Mouse (Mus musculus) A20 (cell line): ENCODE measurements around the gene Tlk1.

Source experiments
- DNase-seq: peaks from one replicate; pipeline ENCODE4 v3.0.0-alpha.2; 2011; ENCODE audit warnings: low read depth, low spot score

The Tlk1 gene

GRCm38 (mm10) chr2:70690195-70690594 is 135.3 kb downstream of the Tlk1 start:
- no peak for DNase-seq

- DNase-seq, result no peak
Measured at GRCm38 (mm10) chr2:70688454-70689078, 137.0 kb downstream of the Tlk1 start.

DNA sequence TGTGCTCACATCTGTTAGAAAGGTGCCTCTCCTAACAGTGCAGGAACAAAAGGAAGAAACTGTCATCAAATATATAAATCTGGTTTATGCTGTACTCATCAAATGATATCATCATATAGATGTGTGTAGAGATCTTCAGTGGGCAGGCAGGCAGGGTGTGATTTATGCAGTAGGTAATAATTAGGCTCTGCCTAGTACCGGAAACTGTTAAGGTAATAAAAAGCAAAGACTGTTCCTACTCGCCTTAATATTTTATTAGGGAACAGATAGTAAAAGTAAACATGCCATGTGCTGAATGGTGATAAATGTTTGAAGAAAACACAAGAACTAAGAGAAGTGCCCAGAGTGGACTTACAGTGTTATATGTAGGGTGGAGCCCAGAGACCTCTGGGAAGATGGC is 143.2 kb downstream of the Tlk1 start:
- DNase-seq, result no peak

- DNase-seq, result peak; percentile 39
Measured at GRCm38 (mm10) chr2:70673445-70674126, 151.9 kb downstream of the Tlk1 start.

DNA sequence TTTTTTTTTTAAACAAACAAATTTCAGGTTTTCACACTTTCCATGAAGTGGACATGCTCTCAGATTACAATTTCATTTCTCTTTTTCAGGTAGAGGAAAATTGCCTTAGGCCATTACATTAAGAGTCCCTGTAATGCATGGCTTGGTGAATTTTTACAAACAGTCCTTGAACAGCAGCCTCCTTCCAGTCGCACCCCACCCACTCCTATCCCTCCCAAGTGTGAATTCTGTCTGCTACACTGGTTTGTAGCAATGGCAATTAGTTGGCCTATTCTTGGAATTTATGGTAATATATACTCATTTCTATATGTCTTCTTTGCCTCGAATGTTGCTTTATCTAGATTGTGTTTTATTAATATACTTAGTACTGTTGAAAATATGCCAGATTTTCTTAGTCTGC is 153.1 kb downstream of the Tlk1 start:
- no peak for DNase-seq

- no peak for DNase-seq
Measured at GRCm38 (mm10) chr2:70669896-70670295, 155.6 kb downstream of the Tlk1 start.

- peak; percentile 68 for DNase-seq
Measured at GRCm38 (mm10) chr2:70669241-70669640, 156.3 kb downstream of the Tlk1 start.

- no peak for DNase-seq
Measured at GRCm38 (mm10) chr2:70667016-70667415, 158.5 kb downstream of the Tlk1 start.

DNA sequence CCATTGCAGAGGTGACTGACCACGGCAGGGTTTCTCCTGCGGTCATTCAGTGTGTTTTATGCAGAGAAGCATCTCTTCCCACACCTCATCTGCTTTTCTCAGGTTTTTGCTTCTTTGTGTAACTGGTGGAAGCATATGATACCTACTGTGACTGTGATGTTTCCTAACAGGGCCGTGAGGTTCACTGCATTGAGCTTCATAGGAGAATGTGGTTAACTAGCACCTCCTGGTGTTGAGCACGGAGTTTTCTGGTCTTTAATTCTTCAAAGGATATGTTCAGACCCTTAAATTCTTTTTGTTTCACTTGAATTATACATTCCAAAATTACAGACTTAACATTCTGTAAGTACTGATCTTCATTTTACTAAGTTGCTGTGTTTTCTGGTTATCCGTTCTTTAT is 161.8 kb downstream of the Tlk1 start:
- peak; percentile 49 for DNase-seq
